Mouse (Mus musculus) heart, adult 2 months (tissue): ENCODE measurements around the gene Olfr332.
"Not testable (repeated sequence)": the region's sequence is repeated elsewhere in the genome, so short reads cannot be mapped to it uniquely, and the experiment has no call there.

ENCODE experiments used
- CTCF ChIP-seq: fragments of 200-600 bp; IDR thresholded peaks from 2 replicates; pipeline ENCODE4 v1.8.1; 2022; ENCODE audit warnings: antibody characterized with exemption, mild to moderate bottlenecking, moderate library complexity
- POLR2A ChIP-seq: fragments of 200-500 bp; IDR thresholded peaks from 2 replicates; pipeline ENCODE4 v1.6.1; 2011; ENCODE audit warnings: mild to moderate bottlenecking, low read depth, low read length, control low read depth; ENCODE audit not compliant: insufficient read depth

GRCm38 (mm10) chr11:58534736-58535135, 42.4 kb upstream of the Olfr332 start, which contains the start of gene Olfr330:
- TF ChIP-seq CTCF, POLR2A: not testable (repeated sequence)
